Mouse (Mus musculus) testis, adult 2 months (tissue): Measurements from ENCODE around the gene Aass.

ENCODE experiments used
- CTCF ChIP-seq: fragments of 200-500 bp; IDR thresholded peaks from 2 replicates; pipeline ENCODE4 v1.5.1; 2012; ENCODE audit warnings: low read depth, mild to moderate bottlenecking, inconsistent platforms, low read length, moderate library complexity; ENCODE audit not compliant: control insufficient read depth, insufficient read depth, insufficient replicate concordance
- POLR2A ChIP-seq: fragments of 200-500 bp; IDR thresholded peaks from 2 replicates; pipeline ENCODE4 v1.6.1; 2012; ENCODE audit warnings: low read depth, mild to moderate bottlenecking, inconsistent platforms, low read length, moderate library complexity; ENCODE audit not compliant: control insufficient read depth

GRCm38 (mm10) chr6:23125831-23126230, 7.0 kb downstream of the Aass start:
- TF ChIP-seq POLR2A (no peak), CTCF (no peak)
